Mouse (Mus musculus) stomach, embryonic 15.5 days (tissue): ENCODE measurements at regions not wholly inside any gene's neighbourhood (a gene's known extent, or its start where the extent isn't known, plus 50 kb on each side); places are given as distances from the start of the nearest gene placed in this dataset.

ENCODE experiments used
- ATAC-seq: fragments of 200-750 bp; cut with Nextera tagmentation; 2 replicates; pipeline ENCODE4 v1.8.0; 2017; ENCODE audit warnings: low read depth, moderate number of reproducible peaks, moderate TSS enrichment; ENCODE audit not compliant: insufficient read depth, low FRiP score
- H3K27ac ChIP-seq: fragments of 300-500 bp; sonication (generic); 2 replicates; pipeline ENCODE4 v1.5.1; 2015; ENCODE audit warnings: mild to moderate bottlenecking, inconsistent platforms
- H3K27me3 ChIP-seq: fragments of 300-500 bp; sonication (generic); replicated peaks from 2 replicates; pipeline ENCODE4 v1.6.1; 2015; ENCODE audit warnings: inconsistent platforms
- H3K36me3 ChIP-seq: fragments of 300-500 bp; sonication (generic); 2 replicates; pipeline ENCODE4 v1.6.1; 2015; ENCODE audit warnings: inconsistent platforms
- H3K4me1 ChIP-seq: fragments of 300-500 bp; sonication (generic); 2 replicates; pipeline ENCODE4 v1.6.1; 2015; ENCODE audit warnings: inconsistent platforms
- H3K4me2 ChIP-seq: fragments of 300-500 bp; sonication (generic); 2 replicates; pipeline ENCODE4 v1.6.1; 2015; ENCODE audit warnings: mild to moderate bottlenecking, inconsistent platforms
- H3K4me3 ChIP-seq: fragments of 300-500 bp; sonication (generic); replicated peaks from 2 replicates; pipeline ENCODE4 v1.5.1; 2015; ENCODE audit warnings: inconsistent platforms
- H3K9ac ChIP-seq: fragments of 300-500 bp; sonication (generic); 2 replicates; pipeline ENCODE4 v1.6.1; 2015; ENCODE audit warnings: inconsistent platforms
- H3K9me3 ChIP-seq: fragments of 300-500 bp; sonication (generic); 2 replicates; pipeline ENCODE4 v1.6.1; 2016; ENCODE audit warnings: inconsistent platforms
- WGBS: fragments of 180-500 bp; shearing (Covaris S2); methylation state at CpG from one replicate; pipeline ENCODE4 v1.1.7; 2015; 5-methylcytosine and 5-hydroxymethylcytosine counted together

- Histone ChIP-seq H3K9ac (no peak overlapping the region), H3K36me3 (no peaks in the 10 kb centered on the region), H3K4me1 (no peaks in the 10 kb centered on the region), H3K27me3 (no peaks in the 10 kb centered on the region), H3K27ac (no peak overlapping the region), H3K9me3 (no peaks in the 10 kb centered on the region), H3K4me3 (no peak overlapping the region), H3K4me2 (no peak overlapping the region)
- 83% methylated on average over 9 of the region's 9 CpGs for WGBS
- ATAC-seq, result no peak
Measured at GRCm38 (mm10) chr15:6981430-6981829, 106.7 kb upstream of the Osmr start.

DNA sequence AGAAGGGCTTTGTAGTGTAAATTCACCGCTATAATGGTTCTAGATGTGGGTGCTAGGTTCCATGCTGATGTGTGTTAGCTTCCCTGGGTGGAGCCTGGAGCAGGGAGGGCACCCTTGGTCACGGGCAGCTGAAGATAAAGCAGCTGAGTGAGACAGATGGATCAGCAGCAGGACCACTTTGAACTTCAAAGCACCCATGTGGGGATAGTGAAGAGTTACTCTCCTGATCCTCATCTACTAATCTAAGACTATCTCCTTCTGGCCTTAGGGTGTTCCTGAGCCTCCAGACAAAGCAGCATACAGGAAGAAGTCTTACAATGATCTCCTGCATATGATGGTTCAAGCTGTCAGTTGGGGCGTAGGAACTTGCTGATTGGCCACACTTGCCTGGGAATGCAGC, 107.1 kb upstream of the Lifr start:
- no peak for ATAC-seq
- H3K9ac ChIP-seq, result no peak overlapping the region
- no peaks in the 10 kb centered on the region for H3K36me3 ChIP-seq
- no peaks in the 10 kb centered on the region for H3K4me1 ChIP-seq
- H3K27me3 ChIP-seq, result no peaks in the 10 kb centered on the region
- no peak overlapping the region for H3K4me2 ChIP-seq
- no peak overlapping the region for H3K4me3 ChIP-seq
- 74% methylated on average over 3 of the region's 3 CpGs for WGBS
- no peak overlapping the region for H3K27ac ChIP-seq
- H3K9me3 ChIP-seq, result no peaks in the 10 kb centered on the region

DNA sequence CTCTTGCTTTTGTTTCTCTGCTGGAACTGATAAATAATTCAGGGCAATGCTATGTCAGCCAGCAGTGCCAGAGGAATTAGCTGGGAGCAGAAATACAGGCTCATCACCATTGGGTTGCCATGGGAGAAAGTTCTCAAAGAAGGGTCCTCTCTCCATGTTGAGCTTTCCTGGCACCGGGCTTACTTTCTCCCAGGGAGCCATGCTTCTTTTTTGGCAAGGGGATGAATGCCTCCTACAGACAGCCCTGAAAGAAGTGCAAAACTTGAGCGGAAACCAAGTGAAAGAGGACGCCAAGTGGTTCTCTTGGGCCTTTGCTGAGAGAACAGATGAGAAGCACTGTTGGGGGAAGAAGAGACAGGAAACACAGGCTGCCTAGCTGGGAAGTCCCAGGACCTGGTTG, 102.2 kb upstream of the Lifr start:
- Histone ChIP-seq H3K4me3 (no peak overlapping the region), H3K27ac (no peak overlapping the region), H3K4me2 (no peak overlapping the region), H3K9ac (no peak overlapping the region), H3K27me3 (no peaks in the 10 kb centered on the region), H3K4me1 (no peaks in the 10 kb centered on the region), H3K36me3 (no peaks in the 10 kb centered on the region), H3K9me3 (no peaks in the 10 kb centered on the region)
- no peak for ATAC-seq
- WGBS, result 79% methylated on average over 3 of the region's 3 CpGs

DNA sequence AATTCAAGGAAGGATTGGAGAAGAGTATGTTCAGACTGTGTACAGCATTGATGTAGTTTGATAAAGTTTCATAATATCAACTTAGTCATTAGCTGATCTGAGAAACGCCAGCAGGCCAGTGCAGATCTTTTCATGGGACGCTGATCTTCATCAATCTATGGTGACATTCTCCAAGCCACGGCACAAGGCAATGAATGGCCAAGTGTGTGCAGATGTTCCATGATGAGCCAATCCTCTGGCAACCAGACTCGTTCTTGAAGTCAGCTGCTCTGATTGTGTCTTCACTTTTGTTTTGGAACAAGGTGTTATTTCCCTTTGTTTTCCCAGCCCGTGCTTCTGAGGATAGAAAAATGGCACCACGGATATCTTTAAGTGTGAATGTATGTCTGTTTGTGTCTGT, 101.3 kb upstream of the Lifr start:
- H3K4me3 ChIP-seq, result no peak overlapping the region
- no peaks in the 10 kb centered on the region for H3K9me3 ChIP-seq
- no peaks in the 10 kb centered on the region for H3K4me1 ChIP-seq
- ATAC-seq, result no peak
- H3K36me3 ChIP-seq, result no peaks in the 10 kb centered on the region
- H3K27ac ChIP-seq, result no peak overlapping the region
- H3K9ac ChIP-seq, result no peak overlapping the region
- WGBS, result 65% methylated on average over 6 of the region's 6 CpGs
- H3K27me3 ChIP-seq, result no peaks in the 10 kb centered on the region
- no peak overlapping the region for H3K4me2 ChIP-seq

DNA sequence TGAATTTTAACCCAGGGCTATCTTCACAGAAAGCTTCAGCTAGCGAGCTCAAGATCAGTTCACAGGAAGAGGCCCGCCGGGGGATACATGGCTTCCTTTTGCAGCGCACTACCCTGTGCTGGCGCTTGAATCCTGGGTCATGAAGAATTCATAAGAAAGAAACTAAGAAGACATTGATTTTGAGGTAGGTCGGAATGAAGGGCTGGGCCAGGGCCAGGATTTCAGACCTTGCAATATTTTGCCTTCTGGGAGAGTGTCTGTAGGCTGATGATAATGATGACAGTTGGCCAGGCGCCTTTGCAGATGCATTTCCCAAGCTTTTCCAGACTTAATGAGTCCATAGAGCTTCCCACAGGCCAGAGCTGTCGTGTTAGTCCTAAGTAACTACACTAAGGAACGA, 97.2 kb upstream of the Lifr start:
- Histone ChIP-seq H3K9me3 (no peaks in the 10 kb centered on the region), H3K4me3 (no peak overlapping the region), H3K4me2 (no peak overlapping the region), H3K4me1 (no peaks in the 10 kb centered on the region), H3K27ac (no peak overlapping the region), H3K36me3 (no peaks in the 10 kb centered on the region), H3K9ac (no peak overlapping the region), H3K27me3 (no peaks in the 10 kb centered on the region)
- no peak for ATAC-seq
- WGBS, result 61% methylated on average over 9 of the region's 9 CpGs

DNA sequence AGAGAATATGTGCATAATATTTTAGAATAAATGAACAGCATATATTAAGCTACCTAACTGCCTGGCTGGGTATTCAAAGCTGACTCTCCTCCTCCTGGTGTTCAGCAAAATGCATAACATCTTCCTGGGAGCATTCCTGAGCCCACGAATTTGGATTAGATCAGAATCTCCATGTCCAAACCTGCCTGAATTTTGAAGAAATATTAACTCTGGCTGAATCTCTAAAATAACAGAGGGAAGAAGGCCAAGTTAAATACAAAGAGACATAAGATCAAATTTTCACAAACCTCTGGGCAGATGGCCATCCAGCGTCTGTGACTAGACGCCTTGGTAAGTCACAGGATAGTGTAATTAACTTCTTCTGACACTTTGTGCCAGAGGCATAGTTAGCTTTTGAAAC, 95.2 kb upstream of the Lifr start:
- Histone ChIP-seq H3K27ac (no peak overlapping the region), H3K9me3 (no peaks in the 10 kb centered on the region), H3K4me2 (no peak overlapping the region), H3K4me1 (no peaks in the 10 kb centered on the region), H3K4me3 (no peak overlapping the region), H3K36me3 (no peaks in the 10 kb centered on the region), H3K9ac (no peak overlapping the region), H3K27me3 (no peaks in the 10 kb centered on the region; the same call in 1 of the 2 replicates)
- ATAC-seq, result no peak
- WGBS, result 44% methylated on average over 3 of the region's 3 CpGs

DNA sequence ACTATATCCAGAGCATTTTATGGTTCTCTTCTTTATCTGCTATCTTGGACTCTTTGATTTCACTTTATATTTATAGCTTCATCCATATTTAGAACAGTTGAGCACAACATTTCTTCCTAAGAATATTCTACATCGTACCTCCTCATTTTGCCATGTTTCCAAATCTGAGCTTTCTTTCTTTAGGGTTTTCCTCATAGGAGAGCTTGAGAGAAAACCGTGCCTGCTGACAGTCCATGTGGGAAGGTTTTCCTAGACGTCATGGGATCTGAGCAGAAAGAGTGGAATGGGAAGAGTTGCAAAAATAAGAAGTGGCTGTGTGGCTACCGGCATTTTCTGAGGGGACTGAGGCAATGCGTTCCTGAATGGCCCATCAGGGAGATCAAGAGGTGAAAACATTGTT, 92.5 kb upstream of the Lifr start:
- Histone ChIP-seq H3K4me3 (no peak overlapping the region), H3K36me3 (no peaks in the 10 kb centered on the region), H3K4me1 (no peaks in the 10 kb centered on the region), H3K27me3 (no peaks in the 10 kb centered on the region; the same call in 1 of the 2 replicates), H3K9me3 (no peaks in the 10 kb centered on the region), H3K27ac (no peak overlapping the region), H3K9ac (no peak overlapping the region), H3K4me2 (no peak overlapping the region)
- ATAC-seq, result no peak
- WGBS, result 75% methylated on average over 5 of the region's 5 CpGs

GRCm38 (mm10) chr15:6998576-6999070, 91.8 kb upstream of the Lifr start:
- no peaks in the 10 kb centered on the region; the same call in 1 of the 2 replicates for H3K27me3 ChIP-seq
- H3K9me3 ChIP-seq, result no peaks in the 10 kb centered on the region
- no peak overlapping the region for H3K4me3 ChIP-seq
- no peak overlapping the region for H3K27ac ChIP-seq
- no peak overlapping the region for H3K9ac ChIP-seq
- WGBS, result 70% methylated on average over 5 of the region's 5 CpGs
- H3K36me3 ChIP-seq, result no peaks in the 10 kb centered on the region
- H3K4me2 ChIP-seq, result no peak overlapping the region
- no peaks in the 10 kb centered on the region for H3K4me1 ChIP-seq
- ATAC-seq, result no peak

DNA sequence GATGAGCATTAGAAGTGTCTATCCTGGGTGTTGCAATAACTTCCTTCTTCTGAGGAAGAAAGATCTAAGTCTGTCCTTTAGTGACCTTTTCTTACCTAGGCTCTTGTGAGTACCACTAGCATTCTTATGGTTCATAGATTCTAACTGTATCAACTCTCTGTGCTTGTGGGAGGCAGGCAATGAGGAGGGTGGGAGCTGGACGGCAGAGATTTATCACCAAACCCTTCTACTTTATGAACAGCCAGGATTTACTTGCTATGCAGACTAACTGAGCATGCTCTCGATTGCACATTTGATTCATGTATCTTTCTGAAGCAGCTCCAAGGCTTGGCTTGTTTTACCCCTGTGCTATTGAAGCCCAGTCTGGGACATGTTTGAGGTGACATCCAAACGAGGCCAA, 90.7 kb upstream of the Lifr start:
- no peaks in the 10 kb centered on the region; the same call in 1 of the 2 replicates for H3K27me3 ChIP-seq
- no peaks in the 10 kb centered on the region for H3K36me3 ChIP-seq
- no peak overlapping the region for H3K27ac ChIP-seq
- WGBS, result 69% methylated on average over 3 of the region's 3 CpGs
- no peak overlapping the region for H3K4me2 ChIP-seq
- H3K4me3 ChIP-seq, result no peak overlapping the region
- ATAC-seq, result no peak
- H3K4me1 ChIP-seq, result no peaks in the 10 kb centered on the region
- H3K9ac ChIP-seq, result no peak overlapping the region
- H3K9me3 ChIP-seq, result no peaks in the 10 kb centered on the region

DNA sequence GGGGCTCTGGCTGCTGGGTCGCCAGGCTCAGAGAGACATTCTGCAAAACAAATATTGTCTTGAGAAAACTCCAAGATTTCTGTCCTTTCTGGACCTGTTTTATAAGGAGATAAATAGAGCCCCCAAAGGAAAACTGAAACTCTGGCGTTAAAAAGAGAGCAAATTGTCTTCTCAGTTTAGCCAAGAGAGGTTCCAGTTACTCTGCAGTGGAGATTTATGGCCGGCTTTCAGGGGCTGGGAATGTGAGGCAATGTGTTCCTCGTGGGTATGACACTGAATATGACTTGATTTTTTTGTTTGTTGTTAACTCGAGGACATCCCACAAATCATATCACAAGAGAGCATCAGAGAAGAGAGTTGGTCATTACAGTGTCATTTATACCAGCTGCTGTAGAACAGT, 88.2 kb upstream of the Lifr start:
- Histone ChIP-seq H3K27ac (no peak overlapping the region), H3K9me3 (no peaks in the 10 kb centered on the region), H3K27me3 (no peaks in the 10 kb centered on the region; the same call in 1 of the 2 replicates), H3K9ac (no peak overlapping the region), H3K4me3 (no peak overlapping the region), H3K36me3 (no peaks in the 10 kb centered on the region), H3K4me2 (no peak overlapping the region), H3K4me1 (no peaks in the 10 kb centered on the region)
- 30% methylated on average over 5 of the region's 5 CpGs for WGBS
- ATAC-seq, result no peak

DNA sequence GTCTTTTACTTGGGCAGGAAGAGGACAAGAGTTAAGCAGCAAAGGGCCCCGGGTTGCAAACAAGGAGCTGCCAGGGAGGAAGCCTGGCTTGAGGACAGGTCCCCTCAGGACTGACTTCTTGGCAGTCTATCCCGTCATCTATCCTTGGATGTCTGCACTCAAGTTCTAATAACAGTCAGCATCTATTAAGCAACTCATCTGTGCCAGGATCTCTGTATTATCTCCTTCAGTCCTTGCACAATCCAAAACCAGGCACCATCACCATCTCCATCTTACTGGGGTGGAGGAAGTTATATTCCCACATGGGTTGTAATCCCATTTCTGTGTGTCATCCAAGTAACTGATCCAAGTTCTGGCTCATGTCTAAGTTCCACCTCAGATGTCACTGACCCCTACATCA, 87.1 kb upstream of the Lifr start:
- H3K4me2 ChIP-seq, result no peak overlapping the region
- H3K27me3 ChIP-seq, result no peaks in the 10 kb centered on the region; the same call in 1 of the 2 replicates
- no peak overlapping the region for H3K4me3 ChIP-seq
- no peak overlapping the region for H3K27ac ChIP-seq
- H3K9me3 ChIP-seq, result no peaks in the 10 kb centered on the region
- no peak for ATAC-seq
- WGBS, result 78% methylated on average over 2 of the region's 2 CpGs
- H3K36me3 ChIP-seq, result no peaks in the 10 kb centered on the region
- no peak overlapping the region for H3K9ac ChIP-seq
- H3K4me1 ChIP-seq, result no peaks in the 10 kb centered on the region

- no peaks in the 10 kb centered on the region for H3K27me3 ChIP-seq
- H3K9ac ChIP-seq, result no peak overlapping the region
- no peaks in the 10 kb centered on the region for H3K9me3 ChIP-seq
- no peaks in the 10 kb centered on the region for H3K36me3 ChIP-seq
- no peaks in the 10 kb centered on the region for H3K4me1 ChIP-seq
- WGBS, result 51% methylated on average over 1 of the region's 1 CpGs
- H3K4me3 ChIP-seq, result no peak overlapping the region
- no peak overlapping the region for H3K4me2 ChIP-seq
- no peak for ATAC-seq
- no peak overlapping the region for H3K27ac ChIP-seq
Measured at GRCm38 (mm10) chr15:7005142-7005541, 85.3 kb upstream of the Lifr start.

GRCm38 (mm10) chr15:7006271-7006670, 84.1 kb upstream of the Lifr start:
- 61% methylated on average over 2 of the region's 2 CpGs for WGBS
- Histone ChIP-seq H3K4me3 (no peak overlapping the region), H3K27ac (no peak overlapping the region), H3K4me1 (no peaks in the 10 kb centered on the region), H3K36me3 (no peaks in the 10 kb centered on the region), H3K9ac (no peak overlapping the region), H3K9me3 (no peaks in the 10 kb centered on the region), H3K4me2 (no peak overlapping the region), H3K27me3 (no peaks in the 10 kb centered on the region)
- no peak for ATAC-seq
